Comparison of ENCODE assay signal across 8 mouse cellular contexts in the genomic region with DNA sequence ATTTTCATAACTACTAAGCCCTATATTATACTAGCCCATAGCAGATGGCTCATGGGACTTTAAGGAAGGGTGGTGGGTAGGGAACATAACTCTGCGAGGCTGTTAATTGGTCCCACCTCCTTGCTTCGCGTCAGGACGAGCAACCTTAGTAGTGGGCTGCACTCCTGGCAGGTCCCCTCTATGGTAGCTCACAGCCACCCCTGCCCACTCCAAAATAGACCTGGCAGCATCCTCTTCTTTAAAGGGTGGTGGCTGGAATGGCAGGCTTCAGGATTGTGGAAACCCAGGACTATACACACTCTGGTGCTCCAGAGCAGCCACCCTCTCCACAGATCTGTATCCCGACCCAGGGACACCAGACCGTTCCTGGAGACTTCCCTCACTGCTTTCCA. TPM values are rescaled to one million over a fixed set of nuclear protein-coding genes. Genes with fewer than 3 reads are reported as not detected.
DNase-seq lines count a peak whose midpoint lies in the region; ATAC-seq lines count a peak whose summit lies in the region.

No protein-coding gene starts in this region.

- ATAC-seq in kidney, embryonic 16.5 days (ENCODE audit: low FRiP score, low TSS enrichment): peak; percentile 75
- ATAC-seq in hindbrain, embryonic 12.5 days (ENCODE audit: low FRiP score): peak; percentile 84; the same call in 1 of the 2 replicates
- peak; percentile 79 for ATAC-seq in midbrain, embryonic 14.5 days (ENCODE audit: low FRiP score, low TSS enrichment)
- no peak; the same call in 1 of the 2 replicates for ATAC-seq in erythroid progenitor cell, adult 5-6 weeks (replicated peaks; ENCODE audit: low FRiP score, poor library complexity, severe bottlenecking)

- H3K36me3 ChIP-seq in kidney, embryonic 16.5 days (ENCODE audit: insufficient read depth, low read length): no peaks in the 10 kb centered on the region
- H3K36me3 ChIP-seq in hindbrain, embryonic 12.5 days: peaks cover under 1% of the 10 kb centered on the region
- H3K36me3 ChIP-seq in midbrain, embryonic 14.5 days (ENCODE audit: control insufficient read depth, insufficient read depth, low read length): 0 out of 2 replicates have a peak, but pooled peaks cover under 1% of the 10 kb centered on the region

- no peak for DNase-seq in kidney, adult 8-10 months
- DNase-seq in midbrain, embryonic 14.5 days: no peak
- no peak for DNase-seq in kidney, postnatal 10 days
- no peak for DNase-seq in layer of hippocampus, adult 9-11 months

- 5% methylated on average over 6 of the region's 6 CpGs for WGBS in kidney, embryonic 16.5 days
- WGBS in hindbrain, embryonic 12.5 days: 14% methylated on average over 6 of the region's 6 CpGs
- WGBS in midbrain, embryonic 14.5 days: 12% methylated on average over 6 of the region's 6 CpGs

- peaks cover 15% of the 10 kb centered on the region for H3K4me1 ChIP-seq in kidney, embryonic 16.5 days (ENCODE audit: insufficient read depth, low read length)
- peaks cover 16% of the 10 kb centered on the region; the same call in 1 of the 2 replicates for H3K4me1 ChIP-seq in brown adipose tissue, adult 24 weeks (ENCODE audit: control insufficient read depth, insufficient read depth, insufficient read length, low read length)
- peaks cover 20% of the 10 kb centered on the region for H3K4me1 ChIP-seq in hindbrain, embryonic 12.5 days
- peaks cover 11% of the 10 kb centered on the region for H3K4me1 ChIP-seq in midbrain, embryonic 14.5 days (ENCODE audit: control insufficient read depth, insufficient read depth, low read length)

- H3K27ac ChIP-seq in kidney, embryonic 16.5 days (ENCODE audit: low read length): peak overlapping the region; percentile 40; the same call in 1 of the 2 replicates
- 0 out of 2 replicates have a peak overlapping the region, but pooled peaks have one; percentile 20 for H3K27ac ChIP-seq in brown adipose tissue, adult 24 weeks (replicated peaks; ENCODE audit: low read depth, low read length)
- H3K27ac ChIP-seq in hindbrain, embryonic 12.5 days: peak overlapping the region; percentile 88
- H3K27ac ChIP-seq in midbrain, embryonic 14.5 days (replicated peaks; ENCODE audit: low read depth, low read length): peak overlapping the region; percentile 86

- H3K27me3 ChIP-seq in kidney, embryonic 16.5 days (ENCODE audit: insufficient read depth, low read length): no peaks in the 10 kb centered on the region
- H3K27me3 ChIP-seq in hindbrain, embryonic 12.5 days: no peaks in the 10 kb centered on the region
- no peaks in the 10 kb centered on the region for H3K27me3 ChIP-seq in midbrain, embryonic 14.5 days (ENCODE audit: control insufficient read depth, insufficient read depth, low read length)

- peak overlapping the region; percentile 76 for H3K4me2 ChIP-seq in kidney, embryonic 16.5 days (replicated peaks; ENCODE audit: low read depth, low read length)
- H3K4me2 ChIP-seq in hindbrain, embryonic 12.5 days (replicated peaks): peak overlapping the region; percentile 87
- H3K4me2 ChIP-seq in midbrain, embryonic 14.5 days (ENCODE audit: low read length): peak overlapping the region; percentile 81

- peak overlapping the region; percentile 89 for H3K9ac ChIP-seq in kidney, embryonic 16.5 days (replicated peaks; ENCODE audit: low read length)
- peak overlapping the region; percentile 69 for H3K9ac ChIP-seq in hindbrain, embryonic 12.5 days
- peak overlapping the region; percentile 90 for H3K9ac ChIP-seq in midbrain, embryonic 14.5 days (replicated peaks; ENCODE audit: low read length)

- peak overlapping the region; percentile 94 for H3K4me3 ChIP-seq in kidney, embryonic 16.5 days (ENCODE audit: low read length)
- peak overlapping the region; percentile 91 for H3K4me3 ChIP-seq in brown adipose tissue, adult 24 weeks (ENCODE audit: insufficient read depth, low read depth, low read length)
- peak overlapping the region; percentile 79 for H3K4me3 ChIP-seq in hindbrain, embryonic 12.5 days
- H3K4me3 ChIP-seq in midbrain, embryonic 14.5 days (replicated peaks; ENCODE audit: low read depth, low read length): peak overlapping the region; percentile 84

- H3K9me3 ChIP-seq in kidney, embryonic 16.5 days (ENCODE audit: low read length): no peaks in the 10 kb centered on the region
- no peaks in the 10 kb centered on the region for H3K9me3 ChIP-seq in hindbrain, embryonic 12.5 days (replicated peaks)
- H3K9me3 ChIP-seq in midbrain, embryonic 14.5 days (ENCODE audit: control insufficient read depth, low read length): no peaks in the 10 kb centered on the region

RNA-seq across cellular contexts. Expression of a gene that starts 0.4 kb away (rescaled TPM):
- 47.0 and 49.5 TPM in 2 replicates for polyA plus RNA-seq in kidney, embryonic 16.5 days (2015; fragmentation: Nextera tagmentation; extraction: Ambion mirVana)
- 124 and 126 TPM in 2 replicates for polyA plus RNA-seq in brown adipose tissue, adult 24 weeks (2012; ENCODE audit: insufficient read depth, insufficient read length, missing spikeins)
- polyA plus RNA-seq in hindbrain, embryonic 12.5 days (2016; fragmentation: Nextera tagmentation; extraction: Ambion mirVana): 57.3 and 58.0 TPM in 2 replicates
- 64.4 and 70.3 TPM in 2 replicates for polyA plus RNA-seq in midbrain, embryonic 14.5 days (2014; fragmentation: Nextera tagmentation; extraction: Ambion mirVana)
- total RNA-seq in erythroid progenitor cell, adult 5-6 weeks (2015; ENCODE audit: low replicate concordance): 7.6 and 13.8 TPM in 2 replicates
- 8.3 and 13.4 TPM in 2 replicates for total RNA-seq in erythroid progenitor cell, adult 5-6 weeks (2017; ENCODE audit: low replicate concordance)

RNA-seq across cellular contexts. Expression of a gene that starts 37.5 kb away (rescaled TPM):
- 40.2 and 46.6 TPM in 2 replicates for polyA plus RNA-seq in kidney, embryonic 16.5 days (2015; fragmentation: Nextera tagmentation; extraction: Ambion mirVana)
- polyA plus RNA-seq in brown adipose tissue, adult 24 weeks (2012; ENCODE audit: insufficient read depth, insufficient read length, missing spikeins): 5.2 and 5.3 TPM in 2 replicates
- polyA plus RNA-seq in hindbrain, embryonic 12.5 days (2016; fragmentation: Nextera tagmentation; extraction: Ambion mirVana): 98.9 and 104 TPM in 2 replicates
- 91.3 and 119 TPM in 2 replicates for polyA plus RNA-seq in midbrain, embryonic 14.5 days (2014; fragmentation: Nextera tagmentation; extraction: Ambion mirVana)
- total RNA-seq in erythroid progenitor cell, adult 5-6 weeks (2015; ENCODE audit: low replicate concordance): 111 and 127 TPM in 2 replicates
- total RNA-seq in erythroid progenitor cell, adult 5-6 weeks (2017; ENCODE audit: low replicate concordance): 243 and 248 TPM in 2 replicates

Comparison
In these comparisons a context has a peak if more than half of its experiments do, and no peak if none do; other contexts are left out.
1. H3K27ac ChIP-seq: peak in every context shown above with its lines; median percentile 88 in hindbrain, embryonic 12.5 days; 86 in midbrain, embryonic 14.5 days; 40 in kidney, embryonic 16.5 days; 20 in brown adipose tissue, adult 24 weeks.